Mouse (Mus musculus): Measurements from ENCODE around the gene Wdr12.

- no peak for TF ChIP-seq GATA1 (IDR thresholded peaks at IDR 0.05; ENCODE audit: borderline replicate concordance, low read length)
- no peak for TF ChIP-seq FLI1 (IDR thresholded peaks at IDR 0.05; ENCODE audit: low read length)
Measured at GRCm38 (mm10) chr1:60042398-60042795, 56.0 kb downstream of the Wdr12 start.
